Mouse (Mus musculus) thymus, postnatal 25 days (tissue): Measurements from ENCODE around the gene Gm14214.

Experiments
- DNase-seq: peaks from one replicate; pipeline ENCODE4 v3.0.0; 2022

Gm14214 gene

GRCm38 (mm10) chr2:154774032-154774431 is 4.2 kb upstream of the Gm14214 start:
- peak; percentile 23 for DNase-seq

GRCm38 (mm10) chr2:154771604-154772003 is 1.8 kb upstream of the Gm14214 start:
- no peak for DNase-seq

- no peak for DNase-seq
These were observed 2.8 kb downstream of the Gm14214 start for GRCm38 (mm10) chr2:154767051-154767450.

GRCm38 (mm10) chr2:154765554-154766008 is 4.2 kb downstream of the Gm14214 start:
- DNase-seq, result no peak

GRCm38 (mm10) chr2:154764828-154765497 is 4.9 kb downstream of the Gm14214 start:
- DNase-seq, result no peak

GRCm38 (mm10) chr2:154763226-154763625 is 6.6 kb downstream of the Gm14214 start:
- DNase-seq, result no peak

- no peak for DNase-seq
These were observed 11.4 kb downstream of the Gm14214 start for GRCm38 (mm10) chr2:154758454-154758853.

- DNase-seq, result no peak
These were observed 12.1 kb downstream of the Gm14214 start for GRCm38 (mm10) chr2:154757691-154758090.

GRCm38 (mm10) chr2:154755791-154756190 is 14.0 kb downstream of the Gm14214 start:
- DNase-seq, result no peak

GRCm38 (mm10) chr2:154754068-154754560 is 15.7 kb downstream of the Gm14214 start:
- DNase-seq, result no peak

- DNase-seq, result no peak
These were observed 17.9 kb downstream of the Gm14214 start for GRCm38 (mm10) chr2:154751924-154752323.

GRCm38 (mm10) chr2:154749046-154750036 is 20.5 kb downstream of the Gm14214 start:
- DNase-seq, result no peak

GRCm38 (mm10) chr2:154748383-154748782 is 21.4 kb downstream of the Gm14214 start:
- DNase-seq, result no peak

GRCm38 (mm10) chr2:154743915-154744314 is 25.9 kb downstream of the Gm14214 start:
- no peak for DNase-seq

GRCm38 (mm10) chr2:154742911-154743819 is 26.7 kb downstream of the Gm14214 start:
- no peak for DNase-seq

- no peak for DNase-seq
These were observed 31.2 kb downstream of the Gm14214 start for GRCm38 (mm10) chr2:154738621-154739020.

- no peak for DNase-seq
These were observed 33.8 kb downstream of the Gm14214 start for GRCm38 (mm10) chr2:154735986-154736385.

GRCm38 (mm10) chr2:154735416-154735815 is 34.4 kb downstream of the Gm14214 start:
- no peak for DNase-seq

GRCm38 (mm10) chr2:154734977-154735376 is 34.9 kb downstream of the Gm14214 start:
- no peak for DNase-seq

GRCm38 (mm10) chr2:154732503-154733141 is 37.2 kb downstream of the Gm14214 start:
- no peak for DNase-seq

- no peak for DNase-seq
These were observed 37.9 kb downstream of the Gm14214 start for GRCm38 (mm10) chr2:154731916-154732315.

- no peak for DNase-seq
These were observed 39.0 kb downstream of the Gm14214 start for GRCm38 (mm10) chr2:154730841-154731240.
